In the genomic region with DNA sequence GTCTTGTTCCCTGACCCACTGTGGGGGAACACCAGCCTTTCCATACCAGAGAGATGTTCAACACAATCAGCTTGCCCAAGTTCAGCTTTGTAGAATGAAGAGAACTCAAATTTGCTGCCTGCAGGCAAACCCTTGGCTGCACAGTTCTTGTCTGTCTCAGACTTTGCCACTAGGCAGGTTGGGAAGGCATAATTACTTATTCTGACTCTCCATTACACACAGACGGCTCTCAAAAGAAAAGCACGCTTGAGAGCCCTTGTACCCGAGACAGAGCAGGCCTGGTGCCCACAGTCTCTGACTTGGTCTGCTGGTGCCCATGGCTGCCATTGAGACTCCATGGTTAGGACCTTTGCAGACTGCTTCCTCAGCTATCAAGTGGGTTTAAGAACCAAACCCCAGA, we compare ENCODE assay signal across 11 mouse cellular contexts. TPM values are rescaled to one million over a fixed set of nuclear protein-coding genes. Genes with fewer than 3 reads are reported as not detected.
DNase-seq lines count a peak whose midpoint lies in the region; ATAC-seq and TF ChIP-seq lines count a peak whose summit lies in the region.
"Had no signal": no experiment of that assay in that cellular context is flagged by ENCODE, and none has a peak within 500 bp of the region (broad histone marks: within the 10 kb centered on the region; RNA-seq: fewer than 3 reads in every experiment).

No protein-coding gene starts in this region.

- no peak overlapping the region for H3K4me3 ChIP-seq in kidney, embryonic 16.5 days (ENCODE audit: low read length)
- H3K4me3 ChIP-seq in forebrain, embryonic 12.5 days (replicated peaks): no peak overlapping the region
- no peak overlapping the region for H3K4me3 ChIP-seq in lung, embryonic 16.5 days (ENCODE audit: low read length)
- no peak overlapping the region for H3K4me3 ChIP-seq in neural tube, embryonic 15.5 days (replicated peaks)
- H3K4me3 ChIP-seq in gastrocnemius, adult 2 months: no peak overlapping the region
- H3K4me3 ChIP-seq: limb, embryonic 12.5 days had no signal

- H3K27ac ChIP-seq in kidney, embryonic 16.5 days (ENCODE audit: low read length): 0 out of 2 replicates have a peak overlapping the region, but pooled peaks have one; percentile 1
- peak overlapping the region; percentile 21; the same call in 1 of the 2 replicates for H3K27ac ChIP-seq in forebrain, embryonic 12.5 days
- peak overlapping the region; percentile 53 for H3K27ac ChIP-seq in lung, embryonic 16.5 days (ENCODE audit: low read length)
- 0 out of 2 replicates have a peak overlapping the region, but pooled peaks have one; percentile 13 for H3K27ac ChIP-seq in neural tube, embryonic 15.5 days (replicated peaks)
- H3K27ac ChIP-seq in gastrocnemius, adult 2 months: no peak overlapping the region
- H3K27ac ChIP-seq: limb, embryonic 12.5 days had no signal

- no peaks in the 10 kb centered on the region for H3K27me3 ChIP-seq in kidney, embryonic 16.5 days (ENCODE audit: insufficient read depth, low read length)
- peaks cover 12% of the 10 kb centered on the region for H3K27me3 ChIP-seq in forebrain, embryonic 12.5 days
- H3K27me3 ChIP-seq in lung, embryonic 16.5 days (ENCODE audit: control insufficient read depth, insufficient read depth, low read depth, low read length): no peaks in the 10 kb centered on the region
- H3K27me3 ChIP-seq in neural tube, embryonic 15.5 days (replicated peaks): no peaks in the 10 kb centered on the region

- intact Hi-C loops in gastrocnemius, adult 2 months (cut with DNase I): no loop called here

- H3K36me3 ChIP-seq in kidney, embryonic 16.5 days (ENCODE audit: insufficient read depth, low read length): no peaks in the 10 kb centered on the region
- H3K36me3 ChIP-seq in forebrain, embryonic 12.5 days (replicated peaks): no peaks in the 10 kb centered on the region
- H3K36me3 ChIP-seq in lung, embryonic 16.5 days (ENCODE audit: control insufficient read depth, insufficient read depth, low read length): no peaks in the 10 kb centered on the region; the same call in 1 of the 2 replicates
- 0 out of 2 replicates have a peak, but pooled peaks cover 6% of the 10 kb centered on the region for H3K36me3 ChIP-seq in neural tube, embryonic 15.5 days
- H3K36me3 ChIP-seq: limb, embryonic 12.5 days had no signal

- no peak overlapping the region for H3K9ac ChIP-seq in kidney, embryonic 16.5 days (replicated peaks; ENCODE audit: low read length)
- H3K9ac ChIP-seq in forebrain, embryonic 12.5 days: no peak overlapping the region
- H3K9ac ChIP-seq in lung, embryonic 16.5 days (ENCODE audit: low read length): no peak overlapping the region
- H3K9ac ChIP-seq in neural tube, embryonic 15.5 days (replicated peaks): no peak overlapping the region
- H3K9ac ChIP-seq: limb, embryonic 12.5 days had no signal

- WGBS in kidney, embryonic 16.5 days: 42% methylated on average over 3 of the region's 3 CpGs
- WGBS in forebrain, embryonic 12.5 days: 8% methylated on average over 3 of the region's 3 CpGs
- WGBS in lung, embryonic 16.5 days: 58% methylated on average over 3 of the region's 3 CpGs
- 16% methylated on average over 3 of the region's 3 CpGs for WGBS in neural tube, embryonic 15.5 days

- peaks cover 16% of the 10 kb centered on the region; the same call in 1 of the 2 replicates for H3K4me1 ChIP-seq in kidney, embryonic 16.5 days (ENCODE audit: insufficient read depth, low read length)
- peaks cover 25% of the 10 kb centered on the region for H3K4me1 ChIP-seq in forebrain, embryonic 12.5 days
- peaks cover 15% of the 10 kb centered on the region for H3K4me1 ChIP-seq in lung, embryonic 16.5 days (replicated peaks; ENCODE audit: control insufficient read depth, insufficient read depth, low read length)
- peaks cover 12% of the 10 kb centered on the region for H3K4me1 ChIP-seq in neural tube, embryonic 15.5 days

- TF ChIP-seq CTCF in gastrocnemius, adult 2 months (IDR thresholded peaks at IDR 0.05): no peak

- 0 out of 2 replicates have a peak, but pooled peaks have one; percentile 57 for ATAC-seq in kidney, embryonic 16.5 days (ENCODE audit: low FRiP score, low TSS enrichment)
- ATAC-seq in forebrain, embryonic 12.5 days (ENCODE audit: low FRiP score): peak; percentile 56; the same call in 1 of the 2 replicates
- ATAC-seq in lung, embryonic 16.5 days (ENCODE audit: low read depth): peak; percentile 80
- peak; percentile 63; the same call in 1 of the 2 replicates for ATAC-seq in neural tube, embryonic 15.5 days (ENCODE audit: low FRiP score)

- H3K4me2 ChIP-seq in kidney, embryonic 16.5 days (replicated peaks; ENCODE audit: low read depth, low read length): no peak overlapping the region
- H3K4me2 ChIP-seq in forebrain, embryonic 12.5 days: peak overlapping the region; percentile 46; the same call in 1 of the 2 replicates
- H3K4me2 ChIP-seq in lung, embryonic 16.5 days (ENCODE audit: low read depth, low read length): no peak overlapping the region
- H3K4me2 ChIP-seq in neural tube, embryonic 15.5 days: no peak overlapping the region
- H3K4me2 ChIP-seq: limb, embryonic 12.5 days had no signal

- DNase-seq in kidney, adult 9 months: no peak
- DNase-seq in spleen, postnatal 14 days (ENCODE audit: low spot score in 2 of 2): no peak
- no peak for DNase-seq in gastrocnemius, adult 2 months
- DNase-seq in frontal cortex, postnatal 36 days (ENCODE audit: low spot score in 2 of 2): no peak
- DNase-seq: heart, postnatal 36 days had no signal

- no peaks in the 10 kb centered on the region for H3K9me3 ChIP-seq in kidney, embryonic 16.5 days (ENCODE audit: low read length)
- H3K9me3 ChIP-seq in forebrain, embryonic 12.5 days: no peaks in the 10 kb centered on the region
- no peaks in the 10 kb centered on the region for H3K9me3 ChIP-seq in lung, embryonic 16.5 days (ENCODE audit: control insufficient read depth, low read length)
- H3K9me3 ChIP-seq in neural tube, embryonic 15.5 days (replicated peaks): no peaks in the 10 kb centered on the region
- H3K9me3 ChIP-seq: limb, embryonic 12.5 days had no signal

RNA-seq across cellular contexts. Expression of gene Shisa3, which starts 26.7 kb away (rescaled TPM):
- 92.3 and 109 TPM in 2 replicates for polyA plus RNA-seq in kidney, embryonic 16.5 days (2015; fragmentation: Nextera tagmentation; extraction: Ambion mirVana)
- 0.95 and 1.6 TPM in 2 replicates for polyA plus RNA-seq in forebrain, embryonic 12.5 days (2016; fragmentation: Nextera tagmentation; extraction: Ambion mirVana)
- polyA plus RNA-seq in lung, embryonic 16.5 days (2015; fragmentation: Nextera tagmentation; extraction: Ambion mirVana): 2.1 and 2.2 TPM in 2 replicates
- 3.0 and 3.7 TPM in 2 replicates for polyA plus RNA-seq in neural tube, embryonic 15.5 days (2015; fragmentation: Nextera tagmentation; extraction: Ambion mirVana)
- 1 to 10 TPM; 1.2 to 1.4 TPM for total RNA-seq in gastrocnemius, adult 2 months (2021)
- total RNA-seq: megakaryocyte, adult 5-6 weeks had no signal

Comparison
In these comparisons a context has a peak if more than half of its experiments do, and no peak if none do; other contexts are left out.
1. RNA of gene Shisa3, which starts 26.7 kb away (polyA plus RNA-seq): 92.3 to 109 TPM in kidney, embryonic 16.5 days; 3.0 to 3.7 TPM in neural tube, embryonic 15.5 days, 2.1 to 2.2 TPM in lung, embryonic 16.5 days and 0.95 to 1.6 TPM in forebrain, embryonic 12.5 days; every median in the first group is over 10 times any median in the second.
2. Peak in every context shown above with its lines, with median percentiles within 50 percentile points of each other: ATAC-seq.